Mouse (Mus musculus) adrenal gland (tissue): ENCODE results near the gene Krt34.

Experiments used
- intact Hi-C: fragments of 180-260 bp; cut with DNase I; formaldehyde crosslinking; loops from one replicate; pipeline ENCODE4 v1.15.1; 2025

Krt34 gene

DNA sequence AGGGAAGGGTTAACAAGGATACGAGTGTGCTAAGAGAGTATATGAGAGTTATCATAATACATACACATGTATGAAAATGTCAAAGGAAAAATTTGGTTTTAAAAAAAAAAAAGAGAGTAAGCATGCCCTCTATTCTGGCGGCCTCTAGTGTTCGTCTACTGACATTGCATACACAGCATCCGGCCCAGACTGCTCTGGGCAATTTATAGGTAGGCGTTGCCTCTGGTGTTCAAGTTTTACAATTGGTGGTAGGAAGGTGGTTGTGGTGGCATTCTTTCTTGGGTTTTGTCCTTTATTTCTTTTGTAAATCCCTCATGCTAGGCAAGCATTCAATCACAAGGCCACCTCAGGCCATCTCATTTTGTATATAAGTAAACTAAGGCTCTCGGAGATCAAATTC lies 36.5 kb downstream of the Krt34 start:
- intact Hi-C loops, result loop anchor here (2.0 to 10.0 kb wide), 3 partner anchors 430 to 593 kb away; no protein-coding TSS in a partner anchor

DNA sequence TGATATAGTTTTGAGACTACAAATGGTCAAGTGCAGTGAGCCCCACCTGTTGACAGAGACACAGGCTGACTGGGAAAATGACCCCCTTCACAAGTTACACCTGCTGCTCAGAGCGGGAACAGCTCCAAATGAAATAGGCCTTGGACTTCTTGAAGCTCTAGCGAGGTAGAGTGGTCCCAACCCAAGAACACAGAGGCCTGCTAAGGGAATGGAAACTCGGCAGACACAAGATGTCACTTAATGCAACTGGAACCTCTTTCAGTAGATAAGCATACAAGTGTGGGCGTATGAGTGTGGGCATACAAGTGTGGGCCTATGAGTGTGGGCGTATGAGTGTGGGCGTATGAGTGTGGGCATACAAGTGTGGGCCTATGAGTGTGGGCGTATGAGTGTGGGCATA lies 42.3 kb downstream of the Krt34 start:
- intact Hi-C loops, result no loop called here

DNA sequence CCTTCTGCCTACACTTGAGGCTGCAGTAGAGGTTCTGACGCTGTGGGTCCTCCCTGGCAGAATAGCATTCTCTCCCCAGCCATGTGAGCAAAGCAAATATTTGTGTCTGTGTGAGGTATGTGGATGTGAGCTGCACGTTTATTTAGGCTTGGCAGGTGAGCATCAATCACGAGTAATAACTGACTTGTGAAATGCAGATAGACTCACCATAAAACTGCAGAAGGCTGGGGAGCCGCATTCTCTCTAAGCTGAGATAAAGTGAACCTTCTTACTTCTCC lies 47.0 kb downstream of the Krt34 start:
- intact Hi-C loops, result no loop called here

DNA sequence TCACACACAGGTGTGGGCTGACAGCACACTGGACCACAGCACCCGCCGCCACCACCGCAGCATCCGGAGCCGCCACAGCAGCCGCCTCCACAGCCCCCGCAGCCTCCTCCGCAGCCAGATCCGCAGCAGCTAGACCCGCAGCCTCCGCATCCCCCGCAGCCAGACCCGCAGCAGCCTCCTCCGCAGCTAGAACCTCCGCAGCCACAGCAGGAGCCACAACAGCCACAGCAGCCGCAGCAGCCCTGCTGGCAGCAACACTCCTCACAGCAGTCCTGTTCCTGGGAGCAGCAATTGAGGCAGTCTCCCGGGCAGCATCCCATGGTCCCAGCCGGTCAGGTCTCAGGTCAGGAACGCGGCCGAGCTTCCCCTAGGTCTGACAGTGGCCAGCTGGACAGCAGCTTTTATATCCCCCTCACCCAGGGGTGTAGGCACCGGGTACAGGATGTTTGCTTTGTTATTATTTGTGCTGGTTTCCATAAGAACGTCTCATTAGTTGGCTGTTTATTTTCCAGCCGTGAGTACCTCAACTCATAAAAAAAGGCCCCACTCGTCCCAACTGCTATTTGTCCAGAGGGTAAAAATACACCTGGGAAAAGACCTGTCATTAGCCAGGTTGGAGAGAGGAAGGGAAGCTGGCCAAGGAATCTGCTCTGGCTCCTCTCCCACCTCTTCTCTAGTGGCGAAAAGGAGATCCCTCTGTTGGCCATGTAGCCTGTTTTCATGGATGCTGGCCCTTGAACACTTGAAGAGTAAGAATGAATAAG lies 47.6 kb downstream of the Krt34 start, which contains the start of gene Krtap17-1:
TSS of gene Krtap17-1 (minus strand) at position 375 of the 764 bp plus-strand sequence.
- intact Hi-C loops, result no loop called here

DNA sequence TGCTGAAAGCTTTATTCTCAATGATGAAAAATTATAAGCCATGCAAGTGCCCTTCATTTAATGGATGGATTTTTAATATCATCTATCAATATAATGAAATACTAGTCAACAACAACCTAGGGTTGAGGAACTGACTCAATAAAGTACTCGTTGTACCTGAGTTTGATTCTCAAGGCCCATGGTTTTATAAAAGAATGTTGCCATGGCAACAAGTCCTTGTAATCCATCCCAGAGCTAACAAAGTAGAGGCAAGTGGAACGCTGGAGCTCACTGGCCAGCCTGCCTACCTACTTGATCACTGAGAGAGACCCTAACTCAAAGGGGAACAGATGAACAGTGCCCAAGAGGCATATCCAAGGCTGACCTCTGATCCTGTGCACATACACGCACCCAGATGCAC lies 50.8 kb downstream of the Krt34 start:
- intact Hi-C loops, result no loop called here

DNA sequence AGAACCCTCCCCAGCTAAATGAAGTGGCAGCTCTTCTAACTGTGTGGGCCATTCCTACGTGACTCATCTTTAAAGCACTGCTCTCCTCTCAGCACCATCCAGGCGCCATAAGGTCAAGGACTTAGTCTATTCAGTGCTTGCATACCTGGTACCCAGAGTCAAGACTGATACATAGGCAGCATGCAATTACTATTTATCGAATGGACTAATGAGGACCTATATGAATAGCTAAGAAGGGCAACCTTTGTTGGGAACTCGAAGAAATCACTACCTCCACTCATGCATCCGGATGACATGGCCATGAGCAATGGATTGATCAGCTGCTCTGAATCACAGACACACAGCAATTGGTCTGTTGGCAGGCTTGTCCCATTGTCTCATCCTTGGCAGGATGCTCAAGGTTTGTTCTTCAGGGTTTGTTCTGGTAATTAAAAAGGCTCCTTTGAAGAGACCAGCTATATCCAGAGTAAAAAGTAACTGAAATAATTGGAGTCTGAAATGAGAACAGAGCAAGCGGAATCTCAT lies 51.4 kb downstream of the Krt34 start:
- intact Hi-C loops, result no loop called here

DNA sequence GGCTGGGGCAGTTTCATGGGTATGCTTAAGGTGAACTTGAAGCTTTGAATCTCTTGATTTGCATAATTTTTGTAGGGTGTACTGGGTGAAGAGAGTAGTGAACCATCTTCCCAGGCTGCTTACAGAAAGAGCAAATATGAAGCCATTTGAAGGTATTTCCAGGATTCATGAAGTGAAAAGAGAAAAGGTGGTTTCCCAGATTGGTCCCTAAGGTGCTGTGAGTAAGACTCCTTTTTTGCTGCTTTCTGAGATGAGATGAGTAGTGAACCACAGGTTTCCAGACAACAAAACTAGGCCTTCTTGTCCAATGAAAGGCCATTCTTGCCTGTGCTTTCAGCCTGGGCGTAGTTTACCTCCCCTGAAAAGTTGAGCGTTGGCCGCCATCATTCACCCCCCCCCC lies 52.8 kb downstream of the Krt34 start:
- intact Hi-C loops, result no loop called here
